Mouse (Mus musculus): ENCODE results near the gene Ttll6. TPM values are rescaled to one million over a fixed set of nuclear protein-coding genes. Genes with fewer than 3 reads are reported as not detected.
A peak's percentile ranks its signal among the peaks of the same experiment; 100 is the strongest.

Gene Ttll6
- polyA plus RNA-seq, 1 experiment from 2014 or later: 0.08 TPM

DNA sequence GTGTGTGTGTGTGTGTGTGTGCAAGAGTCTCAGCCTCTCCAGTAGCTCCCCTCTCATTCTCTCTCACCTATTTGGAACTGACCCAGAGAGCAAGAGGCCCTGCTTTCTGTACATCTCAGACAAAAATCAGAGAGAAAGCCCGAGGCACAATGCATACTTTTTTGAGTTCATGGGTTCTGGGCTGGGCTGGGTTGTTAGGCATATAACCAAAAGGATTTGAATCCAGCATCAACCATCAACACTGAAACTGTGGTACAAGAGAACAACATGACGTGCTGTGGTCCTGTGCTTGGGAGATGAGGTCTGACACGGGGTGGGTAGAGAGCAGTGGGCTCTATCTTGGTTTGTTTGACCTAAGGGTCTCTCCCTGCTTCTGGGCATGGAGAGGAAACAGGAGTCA lies 38.0 kb downstream of the Ttll6 start:
- no peak overlapping the region for H3K4me3 ChIP-seq
- peaks cover 7% of the 10 kb centered on the region; the same call in 1 of the 2 replicates for H3K4me1 ChIP-seq (replicated peaks)
- no peak for DNase-seq (ENCODE audit: low spot score)
- peaks cover 100% of the 10 kb centered on the region for H3K27me3 ChIP-seq (ENCODE audit: insufficient read depth, poor library complexity, severe bottlenecking)
- no peak overlapping the region for H3K27ac ChIP-seq
- no peaks in the 10 kb centered on the region for H3K9me3 ChIP-seq
- WGBS: 6% methylated on average over 3 of the region's 3 CpGs
- H3K36me3 ChIP-seq: no peaks in the 10 kb centered on the region

DNA sequence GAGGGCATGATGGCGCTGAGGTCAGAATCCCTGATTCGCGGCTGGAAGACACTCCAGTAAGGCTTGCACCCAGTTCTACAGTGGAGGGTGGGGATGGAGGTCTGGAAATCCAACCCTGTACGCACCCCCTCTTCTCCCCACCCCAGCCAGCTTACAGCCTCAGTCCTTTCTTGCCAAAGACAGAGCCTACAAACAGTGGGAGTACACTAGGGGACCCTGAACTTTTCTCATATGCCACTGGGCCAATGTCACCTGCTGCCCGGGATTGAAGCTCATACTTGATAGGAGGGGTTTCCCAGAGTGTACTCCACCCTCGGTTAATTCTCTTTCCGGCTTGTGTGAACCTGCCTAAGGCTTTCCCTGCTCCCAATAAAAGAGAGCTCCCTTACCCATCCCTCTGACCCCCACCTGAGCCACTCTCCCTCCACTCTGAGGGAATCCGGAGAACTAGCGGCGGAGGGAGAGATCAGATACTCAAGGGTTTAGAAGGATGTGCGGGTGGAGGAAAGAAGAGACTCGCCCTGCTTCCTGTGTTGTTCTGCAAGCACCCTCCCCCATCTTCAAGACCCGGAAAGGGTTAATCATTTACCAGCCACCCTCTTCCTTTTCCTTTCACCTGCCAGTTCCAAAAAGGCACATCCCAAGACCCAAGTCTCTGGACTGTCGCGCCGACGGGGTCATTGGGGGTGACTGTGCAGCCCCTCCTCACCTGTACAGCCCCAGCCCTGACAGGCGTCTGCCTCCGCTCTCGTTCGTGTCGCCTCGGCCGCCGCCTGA lies 39.1 kb downstream of the Ttll6 start:
- no peak overlapping the region for H3K27ac ChIP-seq
- peak; percentile 39 for DNase-seq (ENCODE audit: low spot score)
- no peak overlapping the region for H3K4me3 ChIP-seq
- no peaks in the 10 kb centered on the region for H3K36me3 ChIP-seq
- H3K27me3 ChIP-seq (ENCODE audit: insufficient read depth, poor library complexity, severe bottlenecking): peaks cover 100% of the 10 kb centered on the region
- H3K9me3 ChIP-seq: no peaks in the 10 kb centered on the region
- peaks cover 7% of the 10 kb centered on the region; the same call in 1 of the 2 replicates for H3K4me1 ChIP-seq (replicated peaks)
- WGBS: 2% methylated on average over 25 of the region's 25 CpGs

DNA sequence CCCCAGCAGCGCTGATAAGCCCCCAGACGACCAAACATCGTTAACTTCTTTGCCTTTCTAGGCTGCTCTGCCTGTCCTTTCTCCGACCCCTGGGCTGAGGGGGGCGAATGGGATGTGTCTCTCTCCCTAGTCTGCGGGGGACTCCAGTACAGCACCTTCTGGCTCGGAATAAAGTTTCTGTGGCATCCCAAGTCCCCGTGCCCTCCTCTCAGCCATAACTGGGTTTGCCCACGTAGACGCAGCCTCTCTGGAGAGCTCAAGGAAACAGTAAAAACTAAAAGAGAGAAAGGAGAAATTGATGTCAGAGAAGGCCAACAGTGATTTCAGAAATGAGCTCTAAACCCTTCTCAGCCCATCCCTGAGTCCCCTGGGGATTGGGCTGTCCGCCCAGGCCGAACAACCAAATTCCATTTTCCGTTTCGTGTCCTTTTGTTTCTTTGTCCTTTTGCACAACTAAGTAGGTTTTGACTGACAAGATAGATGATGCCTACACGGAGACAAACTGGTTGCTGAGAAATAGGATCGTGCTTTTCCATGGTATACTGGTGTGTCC lies 39.8 kb downstream of the Ttll6 start:
- Histone ChIP-seq H3K27me3 (ENCODE audit: insufficient read depth, poor library complexity, severe bottlenecking) (peaks cover 100% of the 10 kb centered on the region), H3K4me1 (replicated peaks) (peaks cover 7% of the 10 kb centered on the region; the same call in 1 of the 2 replicates), H3K27ac (no peak overlapping the region), H3K36me3 (no peaks in the 10 kb centered on the region), H3K9me3 (no peaks in the 10 kb centered on the region), H3K4me3 (no peak overlapping the region)
- DNase-seq (ENCODE audit: low spot score): no peak
- 1% methylated on average over 16 of the region's 16 CpGs for WGBS

DNA sequence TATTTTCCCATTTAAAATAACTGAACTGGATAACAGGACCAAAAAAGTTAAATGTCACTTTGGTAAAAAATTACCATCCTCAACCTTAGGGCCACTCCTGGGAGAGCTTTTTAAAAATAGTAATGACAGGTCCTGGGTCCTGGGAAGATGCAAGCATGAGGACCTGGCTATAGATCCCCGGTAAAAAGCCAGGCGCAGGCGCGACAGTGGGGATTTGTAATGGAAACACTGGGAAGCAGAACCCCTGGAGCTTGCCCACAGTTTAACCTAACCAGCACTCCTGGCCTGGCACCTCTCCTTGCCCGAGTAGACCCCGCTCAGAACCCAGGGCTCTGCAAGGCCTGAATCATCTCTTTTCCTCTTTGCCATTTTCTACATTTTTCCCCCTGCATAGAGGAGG lies 41.3 kb downstream of the Ttll6 start:
- DNase-seq (ENCODE audit: low spot score): no peak
- peaks cover 7% of the 10 kb centered on the region; the same call in 1 of the 2 replicates for H3K4me1 ChIP-seq (replicated peaks)
- H3K9me3 ChIP-seq: no peaks in the 10 kb centered on the region
- no peak overlapping the region for H3K4me3 ChIP-seq
- no peaks in the 10 kb centered on the region for H3K36me3 ChIP-seq
- peaks cover 100% of the 10 kb centered on the region for H3K27me3 ChIP-seq (ENCODE audit: insufficient read depth, poor library complexity, severe bottlenecking)
- H3K27ac ChIP-seq: no peak overlapping the region
- WGBS: 1% methylated on average over 6 of the region's 6 CpGs

DNA sequence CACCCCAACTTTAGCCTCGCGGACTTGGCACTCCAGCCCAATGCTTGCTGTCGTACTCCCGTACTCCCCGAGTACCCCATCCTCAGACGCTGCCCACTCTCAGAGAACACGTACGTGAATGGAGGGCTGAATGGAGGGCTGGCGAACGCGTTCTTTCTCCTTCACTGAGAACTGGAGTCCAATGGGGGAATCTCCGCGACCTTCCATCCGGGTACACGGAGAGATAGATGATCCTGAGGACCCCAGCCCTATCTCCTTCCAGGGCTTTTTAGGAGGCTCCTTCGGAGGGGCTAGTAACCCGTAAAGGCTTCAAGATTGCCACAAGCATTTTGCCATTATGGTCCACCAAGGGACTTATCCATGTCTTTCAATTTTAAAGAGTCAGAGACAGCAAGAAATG lies 41.9 kb downstream of the Ttll6 start:
- no peak for DNase-seq (ENCODE audit: low spot score)
- Histone ChIP-seq H3K27ac (no peak overlapping the region), H3K4me3 (no peak overlapping the region), H3K27me3 (ENCODE audit: insufficient read depth, poor library complexity, severe bottlenecking) (peaks cover 100% of the 10 kb centered on the region), H3K4me1 (replicated peaks) (peaks cover 5% of the 10 kb centered on the region; the same call in 1 of the 2 replicates), H3K36me3 (no peaks in the 10 kb centered on the region), H3K9me3 (no peaks in the 10 kb centered on the region)
- WGBS: under 1% methylated on average over 17 of the region's 17 CpGs

DNA sequence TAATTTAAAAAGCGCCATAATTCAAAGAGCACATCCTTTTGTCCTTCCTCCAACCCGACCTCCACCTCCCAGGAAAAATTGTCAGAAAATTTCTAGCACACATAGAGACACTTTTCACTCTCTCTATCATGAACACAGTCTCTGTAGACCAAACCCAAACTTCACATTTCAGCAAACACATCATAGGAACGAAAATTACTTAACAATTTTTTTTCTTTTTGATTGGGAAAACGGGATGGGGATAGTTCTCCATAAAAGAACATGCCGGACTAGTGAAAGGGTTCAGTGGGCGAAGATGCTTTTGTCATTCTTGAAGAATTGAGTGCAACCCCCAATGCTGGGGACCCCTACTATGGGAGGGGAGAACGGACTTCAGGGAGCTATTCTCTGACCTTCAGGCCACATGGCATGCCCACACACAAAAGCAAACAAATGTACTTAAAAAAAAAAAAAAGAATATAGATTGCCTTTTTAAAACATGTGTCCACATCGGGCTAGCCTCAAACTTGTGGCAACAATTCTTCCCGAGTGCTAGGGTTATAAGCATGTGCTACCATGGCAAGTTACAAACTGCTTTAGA lies 42.5 kb downstream of the Ttll6 start:
- 3% methylated on average over 9 of the region's 9 CpGs for WGBS

DNA sequence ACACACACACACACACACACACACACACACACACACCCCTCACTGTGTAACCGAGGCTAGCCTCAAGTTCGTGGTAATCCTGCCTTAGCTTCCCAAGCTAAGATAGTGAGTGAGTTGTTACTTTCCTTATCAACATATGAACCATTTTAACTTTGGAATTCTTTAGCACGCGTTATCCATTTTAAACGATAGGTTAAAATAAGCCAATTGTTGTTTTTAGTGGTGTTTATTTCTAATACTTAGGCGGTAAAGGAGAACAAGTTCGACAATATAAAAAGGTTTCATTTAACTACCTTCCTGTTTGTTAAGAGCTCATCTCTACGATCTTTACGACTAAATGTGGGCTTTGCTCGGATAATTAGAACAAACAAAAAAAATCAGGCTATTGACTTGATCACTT lies 43.3 kb downstream of the Ttll6 start:
- 2% methylated on average over 10 of the region's 10 CpGs for WGBS
- Histone ChIP-seq H3K36me3 (no peaks in the 10 kb centered on the region), H3K4me1 (replicated peaks) (no peaks in the 10 kb centered on the region), H3K27me3 (ENCODE audit: insufficient read depth, poor library complexity, severe bottlenecking) (peaks cover 100% of the 10 kb centered on the region), H3K9me3 (no peaks in the 10 kb centered on the region), H3K27ac (no peak overlapping the region), H3K4me3 (no peak overlapping the region)
- peak; percentile 28 for DNase-seq (ENCODE audit: low spot score)

More for the DNA sequence above, 42.5 kb downstream of the Ttll6 start:
- Histone ChIP-seq H3K4me1 (replicated peaks) (no peaks in the 10 kb centered on the region; the same call in 1 of the 2 replicates), H3K9me3 (no peaks in the 10 kb centered on the region), H3K36me3 (no peaks in the 10 kb centered on the region), H3K4me3 (no peak overlapping the region), H3K27me3 (ENCODE audit: insufficient read depth, poor library complexity, severe bottlenecking) (peaks cover 100% of the 10 kb centered on the region), H3K27ac (no peak overlapping the region)
- peak; percentile 16 for DNase-seq (ENCODE audit: low spot score)

DNA sequence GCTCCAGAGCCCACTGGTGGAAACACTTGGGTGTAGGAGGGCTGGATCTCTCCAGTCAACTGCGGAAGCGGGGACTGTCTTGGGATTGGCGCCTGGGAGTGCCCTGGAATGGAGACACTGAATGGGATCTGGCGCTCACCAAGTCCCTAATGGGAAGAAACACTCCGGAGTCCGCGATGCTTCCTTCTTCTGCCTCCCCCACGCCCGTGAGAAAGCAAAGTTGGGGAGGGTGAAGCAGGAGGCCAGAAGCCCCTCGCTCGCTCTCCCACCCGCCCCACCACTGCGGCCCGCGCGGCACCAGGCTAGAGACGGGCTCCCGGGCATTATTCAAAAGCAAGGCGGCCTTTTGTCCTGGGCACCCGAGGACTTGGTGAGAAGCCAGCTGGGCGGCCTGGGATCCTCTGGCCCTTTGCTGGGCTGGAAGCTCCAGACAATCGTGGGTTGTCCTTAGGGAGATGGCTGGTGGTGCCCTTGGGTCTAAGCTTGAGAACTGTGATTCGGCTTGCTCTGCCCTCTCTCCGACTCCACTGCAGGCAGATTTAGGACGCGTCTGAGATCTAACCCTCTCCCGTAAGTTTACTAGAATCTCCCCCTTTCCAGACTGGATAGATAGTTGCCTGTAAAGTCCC lies 44.1 kb downstream of the Ttll6 start:
- Histone ChIP-seq H3K4me3 (no peak overlapping the region), H3K9me3 (peaks cover 2% of the 10 kb centered on the region), H3K27me3 (ENCODE audit: insufficient read depth, poor library complexity, severe bottlenecking) (peaks cover 100% of the 10 kb centered on the region), H3K36me3 (no peaks in the 10 kb centered on the region), H3K4me1 (replicated peaks) (no peaks in the 10 kb centered on the region), H3K27ac (no peak overlapping the region)
- peak; percentile 66 for DNase-seq (ENCODE audit: low spot score)
- under 1% methylated on average over 27 of the region's 27 CpGs for WGBS

DNA sequence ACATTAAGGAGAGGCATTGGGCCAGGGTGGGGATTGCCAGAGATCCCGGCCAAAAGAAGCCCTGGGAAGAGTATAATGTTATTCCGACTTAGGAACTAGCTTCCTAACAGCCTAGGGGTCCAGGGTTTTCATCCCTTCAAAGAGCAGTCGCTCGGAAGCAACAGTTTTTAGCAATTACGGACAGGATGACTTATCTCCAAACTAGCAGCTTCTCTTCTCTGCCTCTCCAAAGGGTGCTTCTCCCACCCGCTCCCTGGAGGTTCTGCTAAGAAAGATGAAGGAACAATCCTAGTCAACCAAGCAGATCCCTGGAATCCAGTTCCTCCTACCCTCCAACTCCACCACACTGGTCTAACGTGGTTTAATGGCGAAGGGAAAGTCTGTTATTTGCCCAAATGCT lies 44.8 kb downstream of the Ttll6 start:
- Histone ChIP-seq H3K36me3 (no peaks in the 10 kb centered on the region), H3K9me3 (peaks cover 7% of the 10 kb centered on the region), H3K4me3 (no peak overlapping the region), H3K27me3 (ENCODE audit: insufficient read depth, poor library complexity, severe bottlenecking) (peaks cover 100% of the 10 kb centered on the region), H3K27ac (no peak overlapping the region), H3K4me1 (replicated peaks) (no peaks in the 10 kb centered on the region)
- peak; percentile 43 for DNase-seq (ENCODE audit: low spot score)
- WGBS: under 1% methylated on average over 8 of the region's 8 CpGs

DNA sequence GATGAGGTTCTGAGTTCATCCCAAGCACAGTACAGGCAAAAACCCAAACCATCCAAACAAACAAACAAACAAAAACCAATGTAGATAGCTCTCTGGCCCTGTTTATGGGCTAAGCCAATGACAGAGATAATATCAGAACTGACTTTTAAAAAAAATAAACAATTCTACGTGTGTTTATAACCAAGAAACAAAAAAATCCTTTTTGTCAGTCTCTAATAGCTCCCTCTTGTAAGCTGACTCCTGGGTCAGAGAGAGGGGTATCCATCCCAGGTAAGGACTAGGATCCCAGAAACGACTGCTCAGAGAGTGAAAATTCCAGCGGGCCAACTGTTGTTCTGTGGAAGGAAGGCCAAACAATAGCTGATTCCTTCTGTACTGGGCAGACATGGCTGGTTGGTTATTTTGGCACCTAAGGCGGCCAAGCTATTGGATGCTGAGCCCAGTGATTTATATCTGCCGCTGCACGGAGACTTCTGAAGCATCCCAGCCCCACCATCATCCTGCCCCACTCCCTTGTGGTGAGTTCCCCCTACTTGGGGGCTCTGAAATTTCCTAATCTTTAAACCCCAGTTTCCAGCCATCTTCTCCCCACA lies 45.4 kb downstream of the Ttll6 start:
- no peaks in the 10 kb centered on the region for H3K4me1 ChIP-seq (replicated peaks)

DNA sequence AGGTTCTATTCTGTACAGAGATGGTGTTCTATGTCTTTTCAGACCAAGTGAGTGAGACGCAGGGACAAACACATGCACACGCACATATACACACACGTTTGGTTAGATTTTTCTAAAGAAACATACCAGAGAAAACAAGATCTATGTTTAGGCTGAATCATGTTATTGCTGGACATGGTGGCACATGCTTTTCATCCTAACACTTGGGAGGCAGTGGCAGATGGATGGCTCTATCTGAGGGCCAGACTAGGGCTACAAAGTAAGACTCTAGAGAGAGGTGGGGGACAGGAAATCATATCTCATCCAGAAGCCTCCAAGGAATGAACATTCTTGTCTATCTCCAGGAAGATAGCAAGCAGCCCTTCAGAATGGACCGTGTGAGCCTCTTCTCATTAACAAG lies 47.5 kb downstream of the Ttll6 start:
- H3K36me3 ChIP-seq: no peaks in the 10 kb centered on the region
- H3K4me1 ChIP-seq (replicated peaks): no peaks in the 10 kb centered on the region
- peaks cover 100% of the 10 kb centered on the region for H3K27me3 ChIP-seq (ENCODE audit: insufficient read depth, poor library complexity, severe bottlenecking)
- peaks cover 7% of the 10 kb centered on the region for H3K9me3 ChIP-seq
- H3K4me3 ChIP-seq: no peak overlapping the region
- 20% methylated on average over 4 of the region's 4 CpGs for WGBS
- no peak for DNase-seq (ENCODE audit: low spot score)
- no peak overlapping the region for H3K27ac ChIP-seq

More for the DNA sequence above, 45.4 kb downstream of the Ttll6 start:
- Histone ChIP-seq H3K36me3 (no peaks in the 10 kb centered on the region), H3K4me3 (no peak overlapping the region), H3K27ac (no peak overlapping the region), H3K9me3 (peaks cover 7% of the 10 kb centered on the region), H3K27me3 (ENCODE audit: insufficient read depth, poor library complexity, severe bottlenecking) (peaks cover 100% of the 10 kb centered on the region)
- WGBS: 2% methylated on average over 6 of the region's 6 CpGs
- DNase-seq (ENCODE audit: low spot score): peak; percentile 19

DNA sequence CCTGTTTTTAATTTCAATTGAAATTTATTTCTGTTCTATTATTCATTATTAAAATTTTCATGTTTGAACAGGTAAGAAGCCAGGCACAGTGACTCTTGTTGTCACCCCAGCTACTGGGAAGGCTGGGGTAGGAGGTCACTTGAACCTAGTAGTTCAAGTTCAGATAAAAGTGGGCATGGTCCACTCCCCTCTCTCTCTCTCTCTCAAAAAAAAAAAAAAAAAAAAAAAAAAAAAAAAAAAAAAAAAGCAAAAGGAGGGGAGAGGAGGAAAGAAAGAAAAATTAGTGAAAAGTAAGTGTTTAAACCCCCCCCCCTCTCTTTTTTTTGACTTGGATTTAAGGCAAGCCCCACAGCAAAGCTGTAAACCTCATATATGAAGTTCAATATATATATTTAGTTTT lies 50.6 kb downstream of the Ttll6 start:
- Histone ChIP-seq H3K36me3 (no peaks in the 10 kb centered on the region), H3K27me3 (ENCODE audit: insufficient read depth, poor library complexity, severe bottlenecking) (peaks cover 100% of the 10 kb centered on the region), H3K9me3 (peaks cover 7% of the 10 kb centered on the region), H3K4me3 (no peak overlapping the region), H3K4me1 (replicated peaks) (no peaks in the 10 kb centered on the region), H3K27ac (no peak overlapping the region)
- DNase-seq (ENCODE audit: low spot score): no peak

Data from hindbrain, embryonic 10.5 days (tissue).